Mouse (Mus musculus): ENCODE results near the gene Lamb1. TPM values are rescaled to one million over a fixed set of nuclear protein-coding genes. Genes with fewer than 3 reads are reported as not detected.

Lamb1 gene
- total RNA-seq, 2 experiments from 2014 or later, result 10.8 to 13.2 TPM

- no peak for DNase-seq (ENCODE audit: low spot score)
Observed at GRCm38 (mm10) chr12:31377241-31377640, 112.2 kb downstream of the Lamb1 start.

Other genes starting within 250 kb of the Lamb1 start
- gene Fam110c, start 191.4 kb upstream of the Lamb1 start, total RNA-seq (2021), result under 1 TPM in 1 of 2 experiments, not detected in 1; 0.09 TPM
- not detected for gene Gm6993, start 24.5 kb upstream of the Lamb1 start, total RNA-seq (2021)
- 100 to 1,000 TPM; 177 to 200 TPM for gene Dld, start 86.2 kb downstream of the Lamb1 start, total RNA-seq (2021)
- gene Slc26a3, start 125.6 kb downstream of the Lamb1 start, total RNA-seq (2021), result not detected
- gene Cbll1, start 234.4 kb downstream of the Lamb1 start, total RNA-seq (2021), result 10 to 100 TPM in 1 of 2 experiments, 1 to 10 TPM in 1; 10.0 to 12.6 TPM

Measured in gastrocnemius, adult 18-20 months (tissue).